Mouse (Mus musculus) heart, embryonic 11.5 days (tissue): ENCODE data around the gene Elf5. TPM values are rescaled to one million over a fixed set of nuclear protein-coding genes. Genes with fewer than 3 reads are reported as not detected.

Experiments used
- ATAC-seq: fragments of 200-750 bp; cut with Nextera tagmentation; replicated peaks from 2 replicates; pipeline ENCODE4 v1.8.0; 2017; ENCODE audit warnings: moderate library complexity; ENCODE audit not compliant: insufficient number of reproducible peaks, low FRiP score, low TSS enrichment
- H3K27ac ChIP-seq: fragments of 300-500 bp; sonication (generic); 2 replicates; pipeline ENCODE4 v1.5.1; 2014; ENCODE audit warnings: mild to moderate bottlenecking, low read depth, low read length
- H3K27me3 ChIP-seq: fragments of 300-500 bp; sonication (generic); 2 replicates; pipeline ENCODE4 v1.6.1; 2014; ENCODE audit warnings: mild to moderate bottlenecking, low read length, mixed read lengths; ENCODE audit not compliant: control insufficient read depth, insufficient read depth
- H3K36me3 ChIP-seq: fragments of 300-500 bp; sonication (generic); 2 replicates; pipeline ENCODE4 v1.6.1; 2014; ENCODE audit warnings: mild to moderate bottlenecking, low read length, moderate library complexity, mixed read lengths; ENCODE audit not compliant: control insufficient read depth, insufficient read depth
- H3K4me1 ChIP-seq: fragments of 300-500 bp; sonication (generic); 2 replicates; pipeline ENCODE4 v1.6.1; 2014; ENCODE audit warnings: low read length; ENCODE audit not compliant: control insufficient read depth, insufficient read depth
- H3K4me2 ChIP-seq: fragments of 300-500 bp; sonication (generic); 2 replicates; pipeline ENCODE4 v1.6.1; 2014; ENCODE audit warnings: mild to moderate bottlenecking, moderate library complexity
- H3K4me3 ChIP-seq: fragments of 300-500 bp; sonication (generic); 2 replicates; pipeline ENCODE4 v1.5.1; 2014; ENCODE audit warnings: low read depth, low read length
- H3K9ac ChIP-seq: fragments of 300-500 bp; sonication (generic); 2 replicates; pipeline ENCODE4 v1.6.1; 2014; ENCODE audit warnings: mild to moderate bottlenecking, low read depth, low read length, moderate library complexity
- H3K9me3 ChIP-seq: fragments of 300-500 bp; sonication (generic); replicated peaks from 2 replicates; pipeline ENCODE4 v1.6.1; 2016; ENCODE audit warnings: low read length; ENCODE audit not compliant: control insufficient read depth
- WGBS: fragments of 180-500 bp; shearing (Covaris S2); extraction: QIAGEN DNeasy Blood & Tissue Kit; methylation state at CpG from one replicate; pipeline ENCODE4 v1.1.7; 2014; ENCODE audit not compliant: insufficient replicate concordance; 5-methylcytosine and 5-hydroxymethylcytosine counted together
- polyA plus RNA-seq: library from polyadenylated mRNA; unstranded; fragments of >200 nt; fragmentation: Nextera tagmentation; extraction: Ambion mirVana; gene quantifications from 2 replicates; pipeline ENCODE4 v1.2.1, GENCODE M21; 2014

Elf5 gene
- polyA plus RNA-seq: not detected in 2 replicates

DNA sequence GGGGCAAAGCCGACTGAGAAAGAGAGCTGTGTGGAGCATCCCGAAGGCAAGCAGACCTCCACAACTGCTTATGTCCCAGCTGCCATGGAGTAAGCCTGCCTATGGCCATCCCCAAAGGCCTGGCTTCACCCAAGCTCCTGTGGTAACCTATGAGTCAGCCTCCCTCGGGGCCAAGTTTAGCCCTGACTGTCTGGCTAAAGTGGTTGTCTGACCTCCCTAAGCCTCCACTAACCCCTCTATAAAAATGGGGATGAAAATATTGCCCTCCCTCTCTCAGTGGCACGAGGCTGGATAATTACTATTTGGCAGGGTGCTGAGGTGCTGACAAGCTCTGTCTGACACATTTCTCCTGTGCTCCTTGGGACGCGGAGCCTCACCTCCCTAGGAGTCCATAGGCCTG lies at the start of gene Elf5:
TSS of gene Elf5 (plus strand) at position 341 of the 400 bp plus-strand sequence.
- H3K9me3 ChIP-seq: no peaks in the 10 kb centered on the region
- no peaks in the 10 kb centered on the region for H3K36me3 ChIP-seq
- H3K27me3 ChIP-seq: no peaks in the 10 kb centered on the region
- H3K4me3 ChIP-seq: no peak within 1 kb of the TSS
- WGBS: 58% methylated on average over 6 of the region's 6 CpGs
- no peak within 1 kb of the TSS for H3K9ac ChIP-seq
- H3K4me1 ChIP-seq: peaks cover 15% of the 10 kb centered on the region
- H3K27ac ChIP-seq: no peak within 1 kb of the TSS
- H3K4me2 ChIP-seq: no peak within 1 kb of the TSS
- no peak for ATAC-seq

DNA sequence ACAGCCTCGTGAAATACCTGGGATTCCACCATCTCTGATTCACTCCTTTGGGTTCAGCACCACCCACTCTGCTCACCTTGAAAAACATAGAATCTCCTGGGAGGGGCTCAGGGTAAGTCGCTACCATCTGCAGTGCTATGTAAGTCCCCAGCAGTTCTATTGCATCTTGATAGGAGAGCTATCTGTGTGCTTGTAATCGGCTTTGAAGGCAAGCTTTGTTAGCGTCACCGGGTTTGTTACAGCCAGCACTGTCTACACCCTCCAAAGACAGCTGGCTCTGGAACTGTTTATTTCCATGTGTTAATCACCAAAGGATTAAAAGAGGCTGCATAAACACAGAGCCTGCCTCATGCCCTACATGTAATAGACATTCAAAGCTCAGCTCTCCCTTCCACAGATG lies 38.9 kb upstream of the Elf5 start:
- Histone ChIP-seq H3K4me1 (no peaks in the 10 kb centered on the region), H3K4me3 (no peak overlapping the region), H3K27ac (no peak overlapping the region), H3K9me3 (no peaks in the 10 kb centered on the region), H3K4me2 (no peak overlapping the region), H3K27me3 (no peaks in the 10 kb centered on the region; the same call in 1 of the 2 replicates), H3K9ac (no peak overlapping the region), H3K36me3 (no peaks in the 10 kb centered on the region)
- ATAC-seq: no peak
- WGBS: 57% methylated on average over 5 of the region's 5 CpGs

DNA sequence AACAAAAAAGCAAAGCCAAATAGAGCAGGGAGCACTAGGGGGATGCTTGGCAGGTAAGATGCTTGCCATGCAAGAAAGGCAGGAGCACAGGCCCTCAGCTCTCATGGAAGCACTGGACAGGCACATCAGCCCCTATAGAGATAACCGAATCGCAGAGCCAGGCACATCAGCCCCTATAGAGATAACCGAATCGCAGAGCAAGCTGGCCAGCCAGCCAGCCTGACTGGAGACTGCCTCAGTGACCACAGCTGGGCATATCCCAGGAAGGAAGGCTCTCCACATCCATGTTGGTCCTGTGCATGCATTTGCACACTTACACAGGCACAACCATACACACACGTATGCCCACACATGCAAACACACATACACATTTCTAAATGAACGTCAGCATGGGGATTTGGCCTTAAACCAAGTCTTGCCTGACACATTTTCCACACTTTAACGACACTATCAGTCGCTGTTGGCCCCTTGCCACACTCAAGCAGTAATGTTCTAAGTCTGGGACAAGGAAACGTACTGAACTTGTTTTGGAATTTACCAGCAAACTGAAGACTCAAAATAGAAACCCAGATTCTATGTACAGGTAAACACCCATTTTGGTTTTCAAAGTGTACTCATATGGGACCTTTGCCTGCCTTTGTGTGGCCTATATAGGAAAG lies 31.9 kb upstream of the Elf5 start:
- no peaks in the 10 kb centered on the region for H3K36me3 ChIP-seq
- H3K9me3 ChIP-seq: no peaks in the 10 kb centered on the region
- H3K9ac ChIP-seq: no peak overlapping the region
- ATAC-seq: no peak
- peaks cover 11% of the 10 kb centered on the region for H3K4me1 ChIP-seq
- WGBS: 37% methylated on average over 9 of the region's 9 CpGs
- H3K4me3 ChIP-seq: no peak overlapping the region
- H3K27ac ChIP-seq: 0 out of 2 replicates have a peak overlapping the region, but pooled peaks have one; percentile 22
- no peaks in the 10 kb centered on the region; the same call in 1 of the 2 replicates for H3K27me3 ChIP-seq
- H3K4me2 ChIP-seq: no peak overlapping the region

DNA sequence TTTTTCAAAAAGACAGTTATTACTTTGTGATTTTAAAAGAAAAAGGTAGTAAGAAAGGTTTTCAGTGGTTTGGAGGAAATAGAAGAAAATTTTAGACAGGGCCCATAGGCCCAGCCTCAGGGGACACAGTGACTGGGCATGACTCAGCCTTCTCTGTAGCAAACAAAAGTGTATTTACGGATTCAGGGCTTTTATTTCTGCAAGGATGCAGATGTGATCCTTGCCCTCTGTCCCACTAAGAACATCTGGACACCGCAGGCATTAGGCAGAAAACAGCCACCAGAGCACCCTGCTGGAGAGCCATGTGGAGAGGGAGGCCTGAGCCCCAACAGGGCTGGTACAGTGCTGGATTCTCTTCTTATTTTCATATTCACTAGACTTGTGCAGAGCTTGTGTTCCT lies 29.3 kb upstream of the Elf5 start:
- ATAC-seq: no peak
- Histone ChIP-seq H3K9ac (no peak overlapping the region), H3K4me1 (peaks cover 11% of the 10 kb centered on the region), H3K9me3 (no peaks in the 10 kb centered on the region), H3K4me2 (no peak overlapping the region), H3K27me3 (no peaks in the 10 kb centered on the region), H3K27ac (no peak overlapping the region), H3K4me3 (no peak overlapping the region), H3K36me3 (no peaks in the 10 kb centered on the region)
- 76% methylated on average over 2 of the region's 2 CpGs for WGBS

DNA sequence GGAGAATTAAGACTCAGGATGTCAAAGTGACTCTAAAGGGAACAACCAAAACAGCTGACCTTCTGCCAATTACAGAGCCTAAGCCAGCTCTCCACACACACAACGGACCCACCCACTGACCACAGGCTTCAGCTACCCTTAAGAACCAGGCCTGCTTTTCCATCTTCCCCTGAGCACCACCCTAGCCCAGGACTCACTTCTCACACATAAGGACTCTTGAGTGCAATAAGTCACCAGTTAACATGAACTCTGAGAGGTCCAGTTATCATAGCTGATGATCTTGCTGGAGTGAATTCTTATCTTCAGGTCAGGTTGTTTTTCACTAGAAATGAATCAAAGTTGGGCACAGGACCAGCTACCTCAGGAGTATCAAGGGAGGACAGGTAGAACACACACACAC lies 23.6 kb upstream of the Elf5 start:
- Histone ChIP-seq H3K27ac (no peak overlapping the region), H3K36me3 (no peaks in the 10 kb centered on the region), H3K9me3 (no peaks in the 10 kb centered on the region), H3K4me1 (no peaks in the 10 kb centered on the region), H3K27me3 (no peaks in the 10 kb centered on the region), H3K4me2 (no peak overlapping the region), H3K9ac (no peak overlapping the region), H3K4me3 (no peak overlapping the region)
- no peak for ATAC-seq
- WGBS: 55% methylated on average over 1 of the region's 1 CpGs

DNA sequence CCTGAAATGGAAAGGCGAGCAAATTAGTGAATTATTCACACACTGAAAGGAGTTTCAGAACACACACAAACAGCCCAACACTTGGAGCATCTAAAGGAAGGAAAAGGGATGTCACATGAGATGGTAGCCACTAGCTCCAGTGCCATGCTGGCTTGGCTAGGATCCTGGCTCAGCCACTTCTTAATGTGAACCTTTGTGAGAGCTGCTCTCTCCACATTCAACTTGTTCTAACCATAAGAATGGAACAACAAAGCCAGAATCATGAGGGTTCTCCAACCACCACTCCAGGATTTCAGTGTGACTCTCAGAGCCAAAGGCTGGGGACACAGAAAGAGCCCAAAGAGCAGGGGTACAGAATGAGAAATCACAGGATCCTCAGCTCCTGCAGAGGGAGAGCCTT lies 23.2 kb upstream of the Elf5 start:
- Histone ChIP-seq H3K9ac (no peak overlapping the region), H3K27me3 (no peaks in the 10 kb centered on the region), H3K4me3 (no peak overlapping the region), H3K4me1 (no peaks in the 10 kb centered on the region), H3K36me3 (no peaks in the 10 kb centered on the region), H3K27ac (no peak overlapping the region), H3K9me3 (no peaks in the 10 kb centered on the region), H3K4me2 (no peak overlapping the region)
- WGBS: 74% methylated on average over 1 of the region's 1 CpGs
- ATAC-seq: no peak

DNA sequence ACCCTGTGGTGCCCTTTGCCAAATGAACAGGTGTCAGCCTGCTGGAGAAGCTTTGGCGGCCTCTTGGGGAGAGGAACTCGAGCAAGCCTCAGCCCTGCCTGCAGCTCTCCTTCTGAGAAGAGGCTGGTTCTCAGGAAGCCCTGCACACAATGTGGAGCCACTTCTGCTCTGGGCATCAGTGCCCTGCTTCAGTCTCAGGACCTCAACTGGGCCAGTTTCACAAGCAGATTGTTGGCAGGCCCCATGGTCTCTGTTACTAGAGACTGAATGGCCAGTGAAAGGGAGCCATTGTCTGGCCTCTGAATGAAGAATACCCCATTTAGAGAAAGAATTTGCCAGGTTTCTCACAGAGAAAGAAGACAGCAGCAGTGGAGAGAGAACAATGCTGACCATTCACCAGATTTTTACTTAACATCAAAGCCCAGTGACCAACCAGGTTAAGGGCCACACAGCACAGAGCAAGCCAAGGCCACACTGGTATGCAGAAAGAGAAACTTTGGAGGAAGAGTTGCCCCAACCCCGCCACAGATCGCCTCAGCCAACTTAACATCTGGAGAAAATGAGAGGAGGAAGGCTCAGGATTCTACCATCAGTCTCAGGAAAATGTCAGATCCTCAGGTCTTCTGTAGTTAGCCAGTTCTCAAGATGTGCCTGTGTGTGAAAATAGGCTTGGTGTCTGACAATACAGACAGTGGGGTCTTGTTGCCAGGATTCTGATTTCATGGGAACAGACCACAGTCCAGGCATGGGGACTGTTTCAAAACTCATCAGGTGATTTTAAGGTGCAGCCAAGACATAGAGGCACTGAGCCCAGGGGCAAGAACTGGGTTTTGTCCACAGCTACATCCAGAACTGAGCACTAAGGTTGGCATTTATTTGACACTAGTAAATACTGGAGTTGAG lies 21.2 kb upstream of the Elf5 start:
- Histone ChIP-seq H3K9ac (no peak overlapping the region), H3K4me2 (no peak overlapping the region), H3K27ac (no peak overlapping the region), H3K4me3 (no peak overlapping the region), H3K9me3 (0 out of 2 replicates have a peak, but pooled peaks cover 3% of the 10 kb centered on the region), H3K36me3 (no peaks in the 10 kb centered on the region), H3K27me3 (no peaks in the 10 kb centered on the region), H3K4me1 (no peaks in the 10 kb centered on the region)
- no peak for ATAC-seq
- 56% methylated on average over 4 of the region's 4 CpGs for WGBS

DNA sequence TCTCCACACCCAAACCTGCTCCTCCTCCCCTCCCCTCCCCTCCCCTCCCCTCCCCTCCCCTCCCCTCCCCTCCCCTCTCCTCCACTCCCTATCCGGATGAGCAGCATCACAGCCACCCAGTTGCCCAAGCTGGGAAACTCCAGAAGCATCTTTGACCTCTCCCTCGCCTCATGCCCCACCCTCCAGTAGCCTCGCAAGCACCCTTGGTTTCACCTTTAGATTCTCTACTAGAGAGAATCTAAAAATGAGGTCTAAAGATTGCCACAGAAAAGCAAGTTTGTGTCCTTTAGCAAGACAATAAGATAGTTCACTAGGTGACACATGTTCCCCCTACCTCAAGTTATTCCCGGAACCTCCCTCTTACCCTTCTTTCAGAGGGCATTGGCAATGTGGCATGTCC lies 19.9 kb upstream of the Elf5 start:
- ATAC-seq: no peak
- Histone ChIP-seq H3K36me3 (no peaks in the 10 kb centered on the region), H3K4me2 (no peak overlapping the region), H3K4me1 (no peaks in the 10 kb centered on the region), H3K27me3 (no peaks in the 10 kb centered on the region), H3K27ac (no peak overlapping the region), H3K4me3 (no peak overlapping the region), H3K9ac (no peak overlapping the region), H3K9me3 (0 out of 2 replicates have a peak, but pooled peaks cover 3% of the 10 kb centered on the region)
- WGBS: 85% methylated on average over 3 of the region's 4 CpGs
